Mouse (Mus musculus) mature B cell (primary cell): ENCODE measurements around the gene 2310033P09Rik.
"Not testable (repeated sequence)": the region's sequence is repeated elsewhere in the genome, so short reads cannot be mapped to it uniquely, and the experiment has no call there.

Experiments
- in situ Hi-C: fragments of 300-500 bp; cut with MboI; formaldehyde crosslinking; loops from 2 replicates; pipeline ENCODE4 v1.14.3; 2019

2310033P09Rik gene

DNA sequence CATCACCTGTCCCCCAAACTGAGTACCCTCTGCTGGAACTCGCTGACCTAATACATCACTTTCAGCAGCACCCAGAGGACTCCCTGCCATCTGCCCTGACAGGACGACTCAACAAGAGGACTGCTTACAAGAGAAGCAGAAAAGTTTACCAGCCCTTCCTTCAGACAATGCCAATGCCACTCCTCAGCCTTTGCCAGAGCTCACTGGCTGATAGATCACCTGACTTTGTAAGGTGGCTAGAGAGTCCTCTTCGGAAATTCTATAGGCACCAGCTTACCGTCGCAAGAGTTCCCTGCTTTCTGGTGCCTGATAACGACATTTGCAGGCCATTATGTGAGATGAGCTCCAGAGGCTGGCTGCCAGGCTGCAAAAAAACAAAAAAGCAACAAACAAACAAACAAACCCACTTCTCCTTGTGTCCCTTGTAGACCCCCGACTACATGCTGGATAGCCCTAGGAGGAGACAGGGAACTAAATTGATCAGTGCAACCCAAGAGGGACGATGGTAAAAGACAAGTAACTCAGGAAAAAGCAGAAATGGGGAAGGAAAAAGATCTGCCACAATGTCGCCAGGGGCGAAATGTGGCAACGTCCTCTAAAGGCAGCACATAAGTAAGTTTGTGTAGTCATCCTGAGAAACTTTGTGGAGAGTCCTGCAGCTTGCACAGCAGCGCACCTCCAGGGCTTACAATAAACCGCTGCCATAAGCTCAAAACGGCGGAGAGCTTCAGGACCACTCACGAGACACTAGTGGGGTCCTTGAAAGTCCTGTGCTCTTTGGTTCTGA is 6.7 kb upstream of the 2310033P09Rik start:
- in situ Hi-C loops, result no loop called here

DNA sequence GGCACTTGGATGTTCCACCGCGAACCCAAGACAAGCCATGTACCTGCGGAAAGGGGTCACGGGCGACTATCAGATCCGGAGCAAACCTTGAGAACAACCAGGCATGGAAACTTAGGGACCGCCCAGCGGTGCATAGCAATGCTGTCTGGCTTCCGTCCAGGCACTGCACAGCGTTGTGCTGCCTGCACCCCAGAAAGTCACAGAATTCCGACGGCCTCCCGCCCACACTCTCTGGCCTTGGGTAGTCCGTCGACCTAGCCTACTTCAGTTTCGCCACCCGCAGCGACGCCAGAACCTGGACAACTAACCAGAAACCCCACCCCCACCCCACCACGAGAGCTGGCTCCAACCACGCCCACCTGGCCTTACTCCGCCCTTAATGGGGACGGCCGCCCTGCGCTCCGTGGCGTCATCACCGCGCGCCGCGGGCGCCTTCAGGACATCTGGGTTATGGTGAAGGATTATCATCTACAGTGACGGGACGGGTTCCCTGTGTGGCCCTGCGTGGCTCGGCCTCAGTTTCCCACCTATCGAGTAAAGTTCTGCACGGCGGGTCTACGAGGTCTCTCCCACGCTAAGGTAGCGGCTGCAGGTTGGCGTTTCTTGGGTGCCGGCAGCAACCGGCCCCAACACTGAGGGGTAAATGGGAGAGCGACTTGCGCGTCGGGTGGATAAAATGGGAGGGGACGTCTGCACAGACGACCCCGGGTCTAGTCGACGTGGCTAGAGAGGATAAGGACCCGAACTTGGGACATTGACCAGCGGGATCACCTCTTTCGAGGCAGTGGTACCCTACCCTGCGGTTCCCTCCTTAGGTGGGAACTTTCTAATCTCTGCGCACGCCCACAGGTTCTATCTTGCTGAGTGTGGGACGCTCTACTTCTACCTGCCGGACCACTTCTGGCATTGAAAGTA is 5.8 kb upstream of the 2310033P09Rik start, which contains the start of gene Mrpl55:
TSS of gene Mrpl55 (plus strand) at position 406 of the 915 bp plus-strand sequence.
- in situ Hi-C loops, result no loop called here

DNA sequence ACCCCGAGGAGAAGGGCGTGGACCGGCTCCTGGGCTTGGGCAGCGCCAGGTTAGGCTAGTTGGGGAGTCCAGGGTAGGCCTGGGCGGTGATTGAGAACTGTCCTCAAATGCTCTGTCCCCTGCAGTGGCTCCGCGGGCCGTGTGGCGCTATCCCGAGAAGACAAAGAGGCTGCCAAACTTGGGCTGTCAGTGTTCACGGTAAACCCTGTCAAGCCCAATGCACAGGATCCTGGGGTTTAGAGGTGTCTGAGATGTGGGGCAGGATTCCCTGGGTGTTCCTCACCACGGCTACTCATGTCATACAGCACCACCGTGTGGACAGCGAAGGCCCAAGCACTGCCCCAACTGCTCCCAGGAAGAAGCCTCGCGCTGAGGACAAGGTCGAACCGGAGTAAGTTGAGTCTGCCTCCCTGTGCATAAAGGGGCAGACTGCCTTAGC is 901 bp downstream of the 2310033P09Rik start:
- in situ Hi-C loops, result no loop called here

DNA sequence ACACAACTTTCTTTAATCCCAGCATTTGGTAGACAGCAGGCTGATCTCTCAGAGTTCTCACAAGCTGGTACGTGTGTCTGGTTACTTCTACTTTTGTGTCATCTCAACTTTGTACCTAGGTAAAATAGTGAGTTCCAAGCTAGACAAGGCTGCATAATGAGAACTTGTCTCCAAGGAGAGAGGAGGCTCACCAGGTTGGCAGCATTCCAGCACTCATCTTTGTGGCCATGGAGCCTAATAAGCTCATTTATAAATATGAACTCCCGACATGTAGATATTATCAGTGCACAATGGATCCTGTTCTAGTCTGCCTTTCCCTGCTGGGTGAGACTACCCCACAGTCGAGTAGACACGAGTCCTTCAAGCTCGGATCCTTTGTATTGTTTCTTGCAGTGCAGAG is 1.5 kb downstream of the 2310033P09Rik start:
- in situ Hi-C loops, result no loop called here

DNA sequence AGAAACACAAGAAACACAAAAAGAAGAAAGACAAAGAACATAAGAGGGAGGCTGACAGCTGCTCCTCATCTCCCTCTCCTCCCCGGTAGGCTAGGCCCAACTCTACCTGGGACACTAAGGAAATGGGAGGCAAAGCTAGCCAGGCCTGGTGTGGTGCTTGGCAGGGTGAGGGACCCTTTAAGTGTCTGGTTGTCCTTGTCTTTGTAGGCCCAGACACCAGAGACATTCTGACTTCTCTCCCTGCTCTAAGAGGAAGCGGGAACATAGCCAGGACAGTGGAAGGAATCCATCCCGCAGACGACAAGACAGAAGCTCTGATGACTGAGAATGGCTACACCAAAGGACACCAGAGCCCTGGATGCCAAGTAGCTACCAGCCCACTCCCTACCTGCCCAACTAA is 1.9 kb downstream of the 2310033P09Rik start:
- in situ Hi-C loops, result no loop called here

DNA sequence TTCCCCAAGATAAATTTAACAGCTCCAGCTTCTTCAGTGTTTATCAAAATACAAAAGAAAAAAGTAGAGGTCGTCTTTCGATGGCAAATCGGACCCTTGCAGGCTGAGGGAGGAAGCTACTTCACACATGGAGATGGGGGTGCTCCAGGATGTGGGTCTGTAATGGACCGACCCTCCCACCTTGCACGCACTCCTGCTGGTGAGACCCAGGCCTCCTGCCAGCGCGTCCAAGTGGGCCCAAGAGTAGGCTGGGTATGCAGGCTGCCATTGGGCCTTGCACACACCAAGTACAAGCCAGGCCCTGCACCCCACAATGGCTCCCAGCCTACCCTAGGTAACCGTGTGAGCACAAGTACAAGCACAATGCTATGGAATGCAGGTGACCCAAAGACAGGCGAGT is 3.4 kb downstream of the 2310033P09Rik start:
- in situ Hi-C loops, result not testable (repeated sequence)

DNA sequence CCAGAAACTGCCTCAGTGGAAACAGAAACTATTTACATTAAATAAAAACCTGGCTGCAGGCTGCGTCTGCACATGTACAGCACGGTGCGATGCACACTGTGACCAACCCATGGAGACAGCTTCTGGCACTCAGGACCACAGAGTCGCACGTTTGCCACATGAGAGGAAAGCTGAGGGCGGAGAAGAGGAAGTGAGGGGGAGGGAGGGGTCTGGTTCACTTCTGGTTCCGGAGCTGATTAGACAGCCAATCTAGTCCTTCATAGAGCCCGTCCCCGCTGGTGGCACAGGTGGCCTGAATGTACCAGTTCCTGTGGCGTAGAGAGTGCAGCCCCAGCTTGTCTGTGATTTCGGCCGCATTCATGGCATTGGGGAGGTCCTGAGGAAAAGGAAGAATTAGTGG is 4.2 kb downstream of the 2310033P09Rik start:
- in situ Hi-C loops, result not testable (repeated sequence)

DNA sequence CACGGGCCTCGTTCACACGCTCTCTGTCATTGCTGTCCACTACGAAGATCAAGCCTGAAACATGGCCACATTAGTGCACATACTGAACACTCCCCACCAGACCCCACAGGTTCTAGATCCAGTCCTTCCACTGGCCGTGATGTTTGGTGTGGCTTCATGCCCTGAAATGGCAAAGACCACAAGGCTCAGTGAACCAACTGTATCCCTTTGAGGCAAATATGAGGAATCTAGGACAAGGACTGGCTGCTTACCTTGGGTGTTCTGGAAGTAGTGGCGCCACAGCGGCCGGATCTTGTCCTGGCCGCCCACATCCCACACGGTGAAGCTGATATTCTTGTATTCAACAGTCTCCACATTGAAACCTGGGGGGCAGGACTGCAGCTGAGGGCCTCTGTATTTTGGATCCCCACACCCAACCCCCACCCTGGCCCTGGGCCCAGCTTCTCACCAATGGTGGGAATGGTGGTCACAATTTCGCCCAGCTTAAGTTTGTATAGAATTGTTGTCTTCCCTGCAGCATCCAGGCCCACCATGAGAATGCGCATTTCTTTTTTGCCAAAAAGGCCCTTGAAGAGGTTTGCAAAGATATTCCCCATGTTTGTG is 4.9 kb downstream of the 2310033P09Rik start:
- in situ Hi-C loops, result no loop called here

DNA sequence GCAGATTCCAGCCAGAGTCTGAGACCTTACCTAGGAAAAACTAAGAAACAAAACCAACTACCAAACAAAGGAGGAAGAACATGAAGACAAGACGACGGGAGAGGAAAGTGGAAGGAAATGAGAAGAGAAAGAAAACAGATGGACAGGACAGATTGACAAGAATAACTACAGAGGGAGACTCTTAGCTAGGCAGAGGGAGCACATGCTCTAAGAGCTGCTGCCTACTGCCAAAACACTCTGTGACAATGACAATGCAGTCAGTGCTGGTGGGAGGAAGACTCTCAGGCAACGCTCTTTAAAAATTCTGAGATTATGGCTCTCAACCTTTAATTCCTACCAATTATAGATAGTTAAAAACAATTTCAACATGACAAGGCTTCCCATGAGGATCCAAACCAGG is 8.8 kb downstream of the 2310033P09Rik start:
- in situ Hi-C loops, result no loop called here

DNA sequence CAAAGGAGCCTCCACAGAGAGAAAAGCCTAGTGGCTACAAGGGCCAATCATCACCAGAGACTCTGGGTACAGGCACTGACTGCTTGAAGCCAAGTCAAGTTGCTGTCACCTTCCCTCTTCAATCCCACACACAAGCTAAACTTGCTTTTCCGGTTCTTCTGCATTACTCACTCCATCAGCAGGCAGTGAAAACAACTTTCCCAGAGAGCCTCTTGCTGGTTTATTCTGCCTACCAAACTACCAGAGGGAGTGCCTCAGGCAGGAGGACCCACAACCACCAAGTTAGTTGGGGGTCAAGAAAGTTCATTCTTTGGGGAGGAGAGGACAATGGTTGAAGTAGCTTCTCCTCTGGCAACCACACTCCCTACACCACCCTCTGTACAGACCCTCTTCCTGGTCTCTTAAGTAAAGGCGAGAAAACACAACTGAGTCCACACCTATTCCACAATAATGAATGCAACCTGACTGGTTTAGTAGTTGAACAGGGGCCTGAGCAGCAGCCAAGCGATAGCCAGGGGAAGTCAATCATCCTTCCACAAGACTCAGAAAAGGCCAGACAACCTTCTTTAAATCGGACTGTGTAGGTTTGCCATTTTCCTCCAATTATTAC is 10.4 kb downstream of the 2310033P09Rik start:
- in situ Hi-C loops, result no loop called here

DNA sequence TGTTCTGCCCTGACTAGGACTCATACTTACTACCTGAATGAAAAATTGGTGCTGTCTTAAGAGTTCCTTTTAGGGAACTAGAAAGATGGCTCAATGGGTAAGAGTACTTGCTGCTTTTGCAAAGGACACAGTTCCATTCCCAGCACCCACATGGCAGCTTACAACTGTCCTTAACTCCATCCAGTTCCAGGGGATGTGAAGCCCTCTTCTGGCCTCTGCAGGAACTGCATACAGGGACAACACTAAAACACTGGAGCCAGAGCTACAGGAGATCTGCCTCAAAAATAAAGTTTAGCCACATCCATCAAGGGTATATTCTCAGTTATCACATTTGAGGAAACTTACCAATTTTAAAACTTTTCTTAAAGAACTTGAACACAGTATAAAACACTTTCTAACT is 10.9 kb downstream of the 2310033P09Rik start:
- in situ Hi-C loops, result no loop called here

DNA sequence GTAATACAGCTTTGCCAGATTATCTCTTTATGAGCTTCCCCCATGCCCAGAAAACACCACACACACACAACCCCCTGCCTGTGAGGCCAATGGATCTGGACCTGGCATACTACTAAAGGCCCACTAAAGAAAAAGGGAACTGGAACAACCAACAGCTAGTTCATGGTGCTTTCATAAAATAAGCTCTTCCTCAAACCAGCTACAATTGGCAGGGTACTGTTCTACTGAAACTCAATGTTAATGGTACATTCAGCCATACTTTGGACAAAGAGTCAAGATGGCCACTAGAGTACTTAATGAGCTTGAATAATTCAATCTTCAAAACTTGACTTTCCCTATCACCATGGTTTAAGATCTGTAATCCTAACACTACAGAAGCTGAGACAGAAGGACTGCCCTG is 13.5 kb downstream of the 2310033P09Rik start:
- in situ Hi-C loops, result no loop called here

DNA sequence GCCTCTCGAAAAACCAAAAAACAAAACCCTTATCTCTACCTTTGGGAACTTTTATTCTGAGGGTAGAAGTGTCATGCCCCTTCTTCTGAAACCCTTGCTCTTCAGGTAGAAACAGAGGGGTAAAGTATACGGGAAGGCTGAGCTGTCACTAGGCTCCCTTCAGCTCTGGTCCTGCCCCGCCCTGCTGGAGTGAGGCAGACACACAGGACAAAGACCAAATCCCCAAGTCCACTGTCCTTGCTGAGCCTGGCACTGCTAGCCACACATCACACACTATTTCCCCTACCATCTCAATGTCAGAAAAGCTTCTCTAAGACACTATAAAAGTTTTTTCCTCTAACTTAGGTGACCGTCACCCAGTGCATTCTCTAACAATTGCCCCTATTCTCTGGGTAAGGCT is 14.2 kb downstream of the 2310033P09Rik start:
- in situ Hi-C loops, result no loop called here

DNA sequence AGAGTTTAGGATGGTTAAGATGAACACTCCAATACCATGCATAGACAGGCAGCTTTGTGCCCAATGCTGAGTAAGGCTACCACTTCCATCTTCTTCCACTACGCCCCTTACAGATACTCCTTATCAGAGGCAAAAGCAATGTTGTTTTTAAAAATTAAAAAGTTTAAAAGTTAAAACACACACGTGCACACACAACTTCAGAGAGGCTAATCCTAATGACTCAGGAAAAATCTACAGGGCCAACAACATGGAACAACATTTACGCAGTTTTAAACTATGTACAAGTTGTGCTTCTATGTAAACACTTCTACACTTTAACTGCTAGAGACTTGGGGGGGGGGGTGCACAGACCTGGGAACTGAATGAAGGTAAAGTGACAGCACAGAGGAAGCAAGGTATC is 15.9 kb downstream of the 2310033P09Rik start:
- in situ Hi-C loops, result no loop called here

DNA sequence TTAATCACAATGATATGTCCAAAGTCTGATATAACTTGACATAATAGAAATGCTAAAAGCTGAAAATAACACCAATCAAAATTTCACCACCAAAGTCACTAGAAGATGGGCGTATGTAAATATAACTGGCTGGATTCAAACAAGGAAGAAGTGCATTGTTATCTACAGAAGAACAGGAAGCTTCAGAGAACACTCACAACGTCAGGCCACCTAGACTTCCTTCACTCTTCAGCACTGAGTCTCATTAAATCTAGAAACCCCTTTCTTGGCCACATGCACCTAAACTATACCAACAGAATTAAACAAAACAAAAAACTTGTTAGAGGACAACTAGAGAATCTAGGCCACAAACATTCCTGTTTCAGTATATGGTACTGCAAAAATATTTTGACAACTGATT is 16.3 kb downstream of the 2310033P09Rik start:
- in situ Hi-C loops, result no loop called here

DNA sequence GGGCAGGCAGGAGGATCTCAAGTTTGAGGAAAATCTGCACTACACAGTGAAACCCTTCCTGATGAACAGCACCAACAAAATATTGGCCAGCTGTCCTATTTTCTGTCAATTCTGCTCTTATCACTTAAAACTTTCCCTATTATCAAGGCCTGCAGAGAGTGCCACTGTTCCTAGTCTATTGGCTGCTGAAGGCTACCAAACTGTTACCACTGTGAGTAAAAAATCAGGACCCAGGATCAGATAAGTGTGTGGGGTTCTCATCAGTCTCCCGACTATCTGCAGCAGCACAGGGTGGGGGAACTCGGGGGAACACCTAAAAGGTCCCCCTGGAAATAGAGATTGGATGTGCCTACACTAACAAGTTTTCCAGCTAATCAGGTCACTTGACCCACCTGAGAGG is 17.0 kb downstream of the 2310033P09Rik start:
- in situ Hi-C loops, result no loop called here

DNA sequence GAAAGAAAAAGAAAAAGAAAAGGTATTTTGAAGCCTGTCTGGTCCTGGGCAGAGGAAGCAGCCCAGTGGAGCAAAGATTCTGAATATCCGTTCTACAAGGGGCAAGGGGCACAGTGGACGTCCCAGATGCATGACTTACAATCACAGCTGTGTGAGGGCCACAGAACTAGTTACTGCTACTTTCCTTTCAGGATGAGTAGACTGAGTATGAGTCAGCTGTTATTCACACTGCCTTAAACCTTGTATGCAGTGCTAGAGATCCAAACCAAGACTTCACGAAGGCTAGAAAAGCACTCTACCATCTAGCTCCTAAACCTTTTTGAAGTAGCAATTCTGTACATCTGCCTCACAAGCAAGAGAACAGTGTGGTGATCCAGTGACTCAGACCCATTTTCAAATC is 18.1 kb downstream of the 2310033P09Rik start:
- in situ Hi-C loops, result no loop called here

DNA sequence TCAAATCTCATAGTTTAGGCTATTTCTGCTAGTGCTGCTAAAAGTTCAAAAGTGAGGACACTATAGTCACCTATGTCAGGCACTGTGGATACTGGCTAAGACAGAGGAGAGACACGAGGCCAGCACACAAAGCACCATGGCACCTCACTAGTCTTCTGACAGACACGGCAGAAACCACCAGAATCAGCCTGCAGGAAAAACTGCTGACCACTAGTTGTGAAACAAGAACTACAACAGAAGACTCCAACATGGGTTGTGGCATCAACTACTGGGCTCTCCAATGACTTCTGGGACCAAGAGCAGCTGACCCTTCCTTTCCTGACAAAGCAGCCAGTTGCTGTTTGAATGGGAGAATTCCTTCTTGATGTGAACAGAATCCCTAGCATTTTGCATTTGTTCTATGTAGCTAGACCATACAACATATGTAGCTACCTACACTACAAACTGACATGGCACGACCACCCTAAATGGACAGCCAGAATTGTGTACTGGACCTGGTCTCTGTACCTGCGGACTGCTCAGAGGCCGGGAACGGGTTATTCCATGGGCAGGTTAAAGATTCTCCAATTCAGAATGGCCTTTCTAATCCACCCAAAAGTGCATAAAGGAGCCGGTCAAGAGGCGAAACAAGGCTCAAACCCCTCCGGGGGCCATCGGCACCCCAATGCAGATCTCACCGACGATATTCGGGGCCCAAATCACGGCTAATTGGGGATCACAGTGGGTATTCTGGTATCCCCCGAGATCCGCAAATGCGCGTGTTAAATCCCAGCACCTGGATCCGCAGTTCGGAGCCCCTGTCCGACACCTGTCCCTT is 18.9 kb downstream of the 2310033P09Rik start:
- in situ Hi-C loops, result no loop called here

DNA sequence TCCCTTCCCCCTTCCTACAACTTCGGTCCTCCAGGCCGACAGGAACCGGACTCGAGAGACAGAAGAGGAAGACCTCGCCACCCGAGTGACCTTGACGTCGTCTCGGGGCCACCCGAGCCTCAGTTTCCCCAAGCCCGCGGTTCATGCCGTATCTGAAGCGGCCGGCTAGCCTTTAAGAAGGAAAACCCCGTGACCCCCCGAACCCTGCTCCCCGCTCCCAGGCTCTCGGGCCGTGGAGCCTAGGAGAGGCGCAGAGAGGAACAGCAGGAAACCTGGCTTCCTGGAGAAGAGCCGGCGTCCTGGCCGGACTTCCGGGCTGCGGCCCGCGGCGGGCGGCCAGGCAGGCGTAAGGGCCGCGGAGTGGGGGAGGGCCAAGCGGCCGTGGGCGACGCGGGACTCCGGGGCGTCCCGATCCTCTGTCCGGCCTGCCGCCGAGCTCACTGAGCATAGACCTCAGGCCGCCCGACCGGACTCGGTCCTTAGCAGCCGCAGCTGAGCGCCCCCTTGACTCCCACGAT is 19.5 kb downstream of the 2310033P09Rik start:
- in situ Hi-C loops, result no loop called here

DNA sequence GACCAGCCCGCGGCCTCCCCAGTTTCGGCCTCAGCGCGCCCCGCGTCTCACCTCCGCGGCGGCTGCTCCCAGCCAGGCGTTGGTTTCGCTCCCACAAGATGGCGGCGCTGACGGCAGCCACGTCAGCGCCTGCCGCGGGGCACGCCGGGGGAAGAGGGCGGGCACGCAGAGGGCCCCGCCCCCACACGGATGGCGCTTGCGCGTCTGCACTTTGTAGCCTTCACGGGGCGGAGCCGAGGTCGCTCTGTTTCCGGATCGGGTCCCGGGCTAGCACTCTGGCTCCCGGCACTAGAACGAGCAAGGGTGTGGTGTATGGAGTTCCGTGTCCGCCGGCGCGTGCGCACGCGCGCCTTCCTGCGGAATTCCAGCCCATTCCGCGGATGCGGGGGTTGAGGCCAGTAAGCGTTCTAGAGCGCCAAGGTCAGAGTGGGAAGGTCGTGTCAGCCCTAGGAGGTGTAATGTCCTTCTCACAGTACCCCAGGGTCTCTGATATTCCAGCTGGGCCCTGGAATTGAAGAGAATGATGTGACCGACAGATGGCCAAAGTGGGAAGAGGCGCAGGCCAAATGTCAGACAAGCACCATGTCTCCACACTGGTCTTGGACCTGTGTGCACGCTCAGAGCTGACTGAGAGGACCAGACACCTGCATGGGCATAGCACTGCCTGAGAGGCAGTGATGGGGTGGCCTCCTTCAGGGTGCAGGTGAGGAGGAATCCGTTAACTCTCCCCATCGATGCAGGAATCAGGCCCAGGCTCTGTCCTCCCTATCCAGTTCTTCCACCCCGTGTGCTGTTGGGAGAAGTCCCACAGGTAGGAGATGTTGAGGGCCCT is 20.2 kb downstream of the 2310033P09Rik start, which contains the start of gene Arf1:
TSS of gene Arf1 (minus strand) at position 149 of the 832 bp plus-strand sequence.
- in situ Hi-C loops, result no loop called here
